Mouse (Mus musculus): ENCODE measurements around the gene Wnt5a. TPM values are rescaled to one million over a fixed set of nuclear protein-coding genes. Genes with fewer than 3 reads are reported as not detected.

The Wnt5a gene
- polyA plus RNA-seq, 1 experiment from 2014 or later = 199 TPM

DNA sequence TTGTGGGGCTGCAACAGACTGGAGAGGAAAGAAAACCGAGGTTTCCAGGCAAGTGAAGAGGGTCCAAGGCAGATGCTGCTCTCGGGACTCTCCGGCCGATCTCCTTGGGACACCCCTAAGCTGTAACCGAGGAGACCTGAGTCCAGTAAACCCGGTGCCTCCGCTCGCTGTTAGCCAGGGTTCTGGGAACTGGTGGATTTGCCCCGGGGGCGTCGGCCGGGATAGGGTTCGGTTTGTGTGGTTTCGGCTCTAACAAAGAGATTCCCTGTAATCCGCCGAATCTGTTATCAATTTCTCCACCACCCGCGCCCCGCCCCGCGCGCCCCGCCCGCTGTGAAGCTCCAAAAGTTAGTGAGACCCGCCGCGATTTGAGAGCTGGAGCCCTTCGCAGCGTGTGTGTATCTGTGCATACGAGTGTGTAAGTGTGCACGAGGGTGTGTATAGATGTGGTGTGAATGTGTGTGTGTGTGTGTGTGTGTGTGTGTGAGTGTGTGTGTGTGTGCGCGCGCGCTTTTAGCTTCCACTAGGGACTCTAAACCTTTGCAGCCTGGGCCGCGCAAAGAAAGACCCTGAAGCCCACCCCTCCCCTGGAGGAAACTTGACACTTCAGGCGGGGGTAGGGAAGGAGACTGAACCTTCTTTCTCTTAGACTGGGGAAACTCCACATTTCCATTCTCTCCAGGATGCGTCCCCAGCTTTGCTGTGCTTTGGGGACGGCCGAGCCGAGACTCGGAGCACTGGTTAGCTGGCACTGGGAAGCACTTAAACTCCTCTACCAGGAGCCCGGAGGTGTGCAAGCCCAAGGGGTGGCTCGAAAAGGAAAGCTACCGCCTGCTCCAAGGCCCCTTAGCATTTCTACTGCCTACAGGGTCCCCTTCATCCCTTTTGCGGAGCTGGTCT lies 5.1 kb downstream of the Wnt5a start:
- peak; percentile 52 for ATAC-seq (ENCODE audit: insufficient number of reproducible peaks, insufficient read depth, low FRiP score, low TSS enrichment, low read depth)
- peak overlapping the region; percentile 87 for H3K4me3 ChIP-seq (replicated peaks)
- no peaks in the 10 kb centered on the region for H3K9me3 ChIP-seq
- H3K4me1 ChIP-seq (replicated peaks) = peaks cover 32% of the 10 kb centered on the region
- no peaks in the 10 kb centered on the region for H3K27me3 ChIP-seq
- H3K9ac ChIP-seq (replicated peaks) = peak overlapping the region; percentile 99
- peaks cover 55% of the 10 kb centered on the region for H3K36me3 ChIP-seq
- H3K27ac ChIP-seq = peak overlapping the region; percentile 100
- under 1% methylated on average over 47 of the region's 47 CpGs for WGBS
- peak overlapping the region; percentile 91 for H3K4me2 ChIP-seq

DNA sequence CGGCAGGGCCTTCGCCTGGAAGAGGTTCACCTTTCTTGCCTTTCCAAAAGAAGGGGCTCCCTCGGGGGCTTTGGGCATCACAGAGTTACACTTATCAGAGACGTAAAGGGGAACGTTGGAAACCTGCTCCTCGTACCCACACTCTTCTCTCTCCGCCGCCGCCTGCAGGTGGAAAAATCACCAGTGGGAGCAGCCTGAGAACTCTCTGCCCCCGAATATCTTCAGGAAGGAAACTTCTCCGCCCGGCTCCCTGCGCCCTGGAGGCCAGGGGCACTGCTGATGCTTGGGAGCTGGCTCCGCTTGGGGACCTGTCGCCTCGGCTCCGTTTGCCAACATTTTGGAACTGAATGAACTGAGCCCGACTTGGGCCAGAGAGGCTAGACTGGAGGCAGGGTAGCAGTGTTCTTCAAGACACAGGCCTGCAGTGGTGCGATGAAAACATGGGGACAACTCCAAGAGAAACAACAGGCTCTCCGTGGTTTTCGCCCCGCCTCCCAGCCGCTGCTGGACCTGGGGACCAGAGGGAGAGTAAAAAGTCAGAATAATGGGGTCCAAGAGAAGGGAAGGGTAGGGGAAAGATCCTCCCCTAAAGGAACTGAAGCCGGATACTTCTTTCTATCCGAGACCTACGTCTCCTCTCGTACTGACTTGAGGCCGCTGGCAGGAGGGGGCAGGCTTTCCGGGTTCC lies 5.9 kb downstream of the Wnt5a start:
- ATAC-seq (ENCODE audit: insufficient number of reproducible peaks, insufficient read depth, low FRiP score, low TSS enrichment, low read depth) = no peak
- H3K27ac ChIP-seq = peak overlapping the region; percentile 100
- peak overlapping the region; percentile 91 for H3K4me2 ChIP-seq
- H3K4me3 ChIP-seq (replicated peaks) = peak overlapping the region; percentile 87
- peaks cover 39% of the 10 kb centered on the region for H3K4me1 ChIP-seq (replicated peaks)
- H3K9me3 ChIP-seq = no peaks in the 10 kb centered on the region
- peak overlapping the region; percentile 99 for H3K9ac ChIP-seq (replicated peaks)
- under 1% methylated on average over 29 of the region's 29 CpGs for WGBS
- peaks cover 62% of the 10 kb centered on the region for H3K36me3 ChIP-seq
- H3K27me3 ChIP-seq = no peaks in the 10 kb centered on the region

DNA sequence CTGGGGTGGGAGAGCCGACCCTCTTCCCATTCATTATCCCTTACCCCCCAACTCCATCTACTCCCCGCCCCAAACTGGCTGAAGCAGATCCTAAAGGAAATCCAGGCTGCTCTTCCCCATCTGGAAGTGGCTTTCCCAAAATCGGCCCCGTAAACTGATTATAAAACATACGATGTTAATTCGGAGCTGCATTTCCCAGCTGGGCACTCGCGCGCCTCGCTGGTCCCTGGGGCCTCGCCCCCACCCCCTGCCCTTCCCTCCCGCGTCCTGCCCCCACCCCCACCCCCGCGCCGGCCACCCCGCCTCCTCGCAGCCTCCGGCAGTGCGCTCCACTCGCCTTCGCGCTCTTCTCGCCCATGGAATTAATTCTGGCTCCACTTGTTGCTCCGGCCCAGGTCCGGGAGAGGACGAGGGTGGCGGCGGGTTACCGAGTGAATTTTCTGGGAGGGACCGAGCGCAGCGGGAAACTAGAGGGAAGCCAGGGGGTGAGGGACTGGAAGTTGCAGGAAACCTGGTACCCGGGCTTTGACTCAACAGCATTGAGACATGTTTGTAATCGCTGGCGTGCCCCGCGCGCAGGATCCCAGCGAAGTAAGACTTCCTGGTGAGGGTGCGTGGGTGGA lies 6.6 kb downstream of the Wnt5a start:
- Histone ChIP-seq H3K4me3 (replicated peaks) (peak overlapping the region; percentile 87), H3K9ac (replicated peaks) (peak overlapping the region; percentile 99), H3K27me3 (no peaks in the 10 kb centered on the region), H3K4me2 (peak overlapping the region; percentile 91), H3K36me3 (peaks cover 69% of the 10 kb centered on the region), H3K9me3 (no peaks in the 10 kb centered on the region), H3K4me1 (replicated peaks) (peaks cover 45% of the 10 kb centered on the region), H3K27ac (peak overlapping the region; percentile 100)
- ATAC-seq (ENCODE audit: insufficient number of reproducible peaks, insufficient read depth, low FRiP score, low TSS enrichment, low read depth) = no peak
- under 1% methylated on average over 38 of the region's 41 CpGs for WGBS

DNA sequence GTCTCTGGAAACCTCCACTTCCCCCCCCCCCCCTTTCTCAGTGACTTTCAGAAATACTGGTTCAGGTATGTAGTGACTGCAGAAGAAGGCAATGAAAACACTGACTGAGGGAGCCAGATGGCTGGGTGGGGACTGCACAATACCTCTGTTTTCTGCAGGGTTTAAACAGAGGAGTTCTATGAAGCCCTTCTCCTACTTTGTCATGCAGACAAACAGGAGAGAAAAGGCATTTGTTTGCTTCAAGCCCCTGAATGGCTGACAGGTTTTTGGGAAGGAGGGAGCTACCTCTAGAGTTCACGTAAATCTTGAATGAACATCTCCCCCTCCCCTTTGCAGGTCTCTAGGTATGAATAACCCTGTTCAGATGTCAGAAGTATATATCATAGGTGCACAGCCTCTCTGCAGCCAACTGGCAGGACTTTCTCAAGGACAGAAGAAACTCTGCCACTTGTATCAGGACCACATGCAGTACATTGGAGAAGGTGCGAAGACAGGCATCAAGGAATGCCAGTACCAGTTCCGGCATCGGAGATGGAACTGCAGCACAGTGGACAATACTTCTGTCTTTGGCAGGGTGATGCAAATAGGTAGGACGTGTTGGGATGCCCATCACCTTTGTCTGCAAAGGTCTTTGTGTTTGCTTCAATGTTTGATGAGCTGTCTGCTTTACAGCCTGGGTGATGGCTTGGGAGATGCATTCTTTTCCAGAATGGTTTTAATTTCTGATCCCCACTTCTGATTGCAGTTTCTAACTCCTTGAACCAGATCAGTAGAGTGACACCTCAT lies 8.4 kb downstream of the Wnt5a start:
- no peaks in the 10 kb centered on the region for H3K9me3 ChIP-seq
- 68% methylated on average over 5 of the region's 5 CpGs for WGBS
- H3K27me3 ChIP-seq = no peaks in the 10 kb centered on the region
- peak overlapping the region; percentile 62 for H3K27ac ChIP-seq
- H3K4me3 ChIP-seq (replicated peaks) = peak overlapping the region; percentile 87
- ATAC-seq (ENCODE audit: insufficient number of reproducible peaks, insufficient read depth, low FRiP score, low TSS enrichment, low read depth) = no peak
- peaks cover 87% of the 10 kb centered on the region for H3K36me3 ChIP-seq
- peaks cover 58% of the 10 kb centered on the region for H3K4me1 ChIP-seq (replicated peaks)
- H3K9ac ChIP-seq (replicated peaks) = peak overlapping the region; percentile 99
- H3K4me2 ChIP-seq = peak overlapping the region; percentile 91

DNA sequence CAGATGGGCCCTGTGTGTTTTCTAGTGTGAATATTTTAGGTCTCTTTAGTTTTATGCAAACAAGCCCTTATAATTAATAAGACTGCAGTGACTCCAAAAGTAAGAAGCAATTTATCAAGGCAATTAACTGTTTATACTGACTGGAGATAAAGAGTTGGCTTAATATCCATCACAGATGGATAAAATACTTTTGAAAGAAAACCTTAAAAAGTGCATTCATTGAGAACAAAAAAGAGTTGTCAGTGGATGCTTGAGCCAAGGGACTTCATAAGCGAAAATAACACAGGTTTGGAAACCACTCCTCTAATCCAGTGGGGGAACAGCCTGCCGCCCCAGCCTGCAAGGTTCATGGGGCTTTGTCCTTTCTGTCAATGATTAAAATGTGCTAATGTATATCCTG lies 9.6 kb downstream of the Wnt5a start:
- H3K27ac ChIP-seq = 0 out of 2 replicates have a peak overlapping the region, but pooled peaks have one; percentile 50
- H3K4me1 ChIP-seq (replicated peaks) = peaks cover 64% of the 10 kb centered on the region
- no peak for ATAC-seq (ENCODE audit: insufficient number of reproducible peaks, insufficient read depth, low FRiP score, low TSS enrichment, low read depth)
- H3K9me3 ChIP-seq = no peaks in the 10 kb centered on the region
- H3K4me3 ChIP-seq (replicated peaks) = peak overlapping the region; percentile 87
- WGBS = 44% methylated on average over 2 of the region's 2 CpGs
- H3K27me3 ChIP-seq = no peaks in the 10 kb centered on the region
- peak overlapping the region; percentile 91 for H3K4me2 ChIP-seq
- H3K36me3 ChIP-seq = peaks cover 88% of the 10 kb centered on the region
- H3K9ac ChIP-seq (replicated peaks) = peak overlapping the region; percentile 53

DNA sequence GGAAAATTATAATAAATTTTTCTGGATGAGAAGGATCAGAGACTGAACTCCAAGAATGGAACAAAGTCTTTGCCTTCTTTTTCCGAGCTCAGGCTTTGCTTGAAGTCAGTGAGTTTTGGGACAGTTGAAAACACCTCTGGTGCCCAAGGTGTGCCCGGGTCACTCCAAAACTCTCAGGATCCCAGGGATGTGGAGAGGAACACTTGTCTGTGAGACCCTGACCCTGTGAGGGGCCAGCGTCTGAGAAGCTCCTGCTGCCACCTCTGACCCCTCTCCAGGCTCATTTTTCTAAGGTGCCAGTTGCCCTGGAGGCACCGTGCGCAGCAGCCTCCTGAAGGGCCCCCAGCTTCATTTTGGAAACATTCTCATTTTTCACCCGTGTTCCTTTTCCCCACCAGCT lies 10.8 kb downstream of the Wnt5a start:
- peak overlapping the region; percentile 50; the same call in 1 of the 2 replicates for H3K27ac ChIP-seq
- peaks cover 69% of the 10 kb centered on the region for H3K4me1 ChIP-seq (replicated peaks)
- ATAC-seq (ENCODE audit: insufficient number of reproducible peaks, insufficient read depth, low FRiP score, low TSS enrichment, low read depth) = no peak
- H3K4me3 ChIP-seq (replicated peaks) = peak overlapping the region; percentile 87
- H3K36me3 ChIP-seq = peaks cover 93% of the 10 kb centered on the region
- no peaks in the 10 kb centered on the region for H3K9me3 ChIP-seq
- no peaks in the 10 kb centered on the region for H3K27me3 ChIP-seq
- H3K9ac ChIP-seq (replicated peaks) = peak overlapping the region; percentile 47; the same call in 1 of the 2 replicates
- H3K4me2 ChIP-seq = peak overlapping the region; percentile 91
- 52% methylated on average over 6 of the region's 6 CpGs for WGBS

DNA sequence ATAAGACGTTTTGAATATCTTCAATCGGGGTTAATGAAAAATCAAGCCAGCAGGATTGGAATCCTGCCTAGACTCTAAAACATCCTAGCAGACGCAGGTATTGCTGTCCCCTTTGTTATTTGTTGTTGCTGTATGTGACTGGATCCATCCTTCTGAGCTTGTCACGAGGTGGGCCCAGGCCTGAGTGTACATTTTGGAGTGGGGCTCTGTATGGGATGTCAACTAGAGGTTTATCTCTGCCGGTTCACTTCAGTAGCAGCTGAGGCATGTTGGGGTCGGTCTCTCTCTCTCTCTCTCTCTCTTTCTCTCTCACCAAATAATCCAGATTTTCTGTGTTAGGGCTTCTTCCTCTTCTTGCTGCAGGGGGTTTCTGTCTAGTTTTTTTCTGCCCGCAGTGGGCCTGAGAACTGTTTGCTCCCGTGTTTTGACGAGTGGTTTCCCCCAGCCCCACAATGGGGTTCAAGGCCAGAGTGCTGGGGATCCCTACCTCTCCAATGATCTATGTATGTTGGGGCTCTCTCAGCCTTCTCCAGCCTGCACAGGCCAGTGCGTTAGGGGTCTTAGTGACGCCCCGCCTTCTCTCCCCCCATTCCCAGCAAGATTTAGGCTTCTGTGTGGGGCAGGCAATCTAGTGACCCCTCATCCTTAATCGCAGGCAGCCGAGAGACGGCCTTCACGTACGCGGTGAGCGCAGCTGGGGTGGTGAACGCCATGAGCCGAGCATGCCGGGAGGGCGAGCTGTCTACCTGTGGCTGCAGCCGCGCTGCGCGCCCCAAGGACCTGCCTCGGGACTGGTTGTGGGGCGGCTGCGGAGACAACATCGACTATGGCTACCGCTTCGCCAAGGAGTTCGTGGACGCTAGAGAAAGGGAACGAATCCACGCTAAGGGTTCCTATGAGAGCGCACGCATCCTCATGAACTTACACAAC lies 13.3 kb downstream of the Wnt5a start:
- Histone ChIP-seq H3K27ac (peak overlapping the region; percentile 59; the same call in 1 of the 2 replicates), H3K4me3 (replicated peaks) (0 out of 2 replicates have a peak overlapping the region, but pooled peaks have one; percentile 3), H3K9ac (replicated peaks) (peak overlapping the region; percentile 40; the same call in 1 of the 2 replicates), H3K9me3 (no peaks in the 10 kb centered on the region), H3K4me2 (peak overlapping the region; percentile 17), H3K27me3 (no peaks in the 10 kb centered on the region), H3K36me3 (peaks cover 97% of the 10 kb centered on the region), H3K4me1 (replicated peaks) (peaks cover 59% of the 10 kb centered on the region)
- ATAC-seq (ENCODE audit: insufficient number of reproducible peaks, insufficient read depth, low FRiP score, low TSS enrichment, low read depth) = no peak
- WGBS = 73% methylated on average over 39 of the region's 39 CpGs

DNA sequence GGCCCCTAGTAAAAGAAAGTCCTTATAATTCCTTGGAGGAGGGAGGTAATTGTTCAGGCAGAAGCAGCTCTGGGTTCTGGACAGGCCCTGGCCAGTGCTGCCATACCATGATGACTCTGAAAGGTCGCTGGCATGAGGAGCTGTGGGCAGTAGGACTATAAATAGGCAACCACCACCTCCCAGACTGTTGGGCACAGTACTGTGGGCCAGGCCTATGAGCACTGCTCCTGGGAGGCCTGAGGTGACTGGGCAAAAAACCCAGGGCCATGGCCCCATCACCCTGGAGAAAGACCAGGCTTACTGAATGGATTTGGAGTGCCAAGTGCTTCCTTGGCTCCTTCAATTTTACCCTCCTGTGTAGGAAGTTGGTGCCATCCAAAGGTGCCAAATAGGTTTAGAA lies 16.6 kb downstream of the Wnt5a start:
- no peak for ATAC-seq (ENCODE audit: insufficient number of reproducible peaks, insufficient read depth, low FRiP score, low TSS enrichment, low read depth)
- Histone ChIP-seq H3K27ac (no peak overlapping the region), H3K36me3 (peaks cover 89% of the 10 kb centered on the region), H3K9me3 (no peaks in the 10 kb centered on the region), H3K4me2 (no peak overlapping the region), H3K4me3 (replicated peaks) (no peak overlapping the region), H3K27me3 (no peaks in the 10 kb centered on the region), H3K9ac (replicated peaks) (no peak overlapping the region), H3K4me1 (replicated peaks) (peaks cover 43% of the 10 kb centered on the region)
- WGBS = 85% methylated on average over 1 of the region's 1 CpGs

DNA sequence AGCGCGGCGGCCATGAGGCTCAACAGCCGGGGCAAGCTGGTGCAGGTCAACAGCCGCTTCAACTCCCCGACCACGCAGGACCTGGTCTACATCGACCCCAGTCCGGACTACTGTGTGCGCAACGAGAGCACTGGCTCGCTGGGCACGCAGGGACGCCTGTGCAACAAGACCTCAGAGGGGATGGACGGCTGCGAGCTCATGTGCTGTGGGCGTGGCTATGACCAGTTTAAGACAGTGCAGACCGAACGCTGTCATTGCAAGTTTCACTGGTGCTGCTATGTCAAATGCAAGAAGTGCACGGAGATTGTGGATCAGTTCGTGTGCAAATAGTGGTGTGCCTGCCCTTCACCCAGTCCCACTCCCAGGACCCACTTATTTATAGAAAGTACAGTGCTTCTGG lies 18.1 kb downstream of the Wnt5a start:
- H3K27ac ChIP-seq = peak overlapping the region; percentile 12; the same call in 1 of the 2 replicates
- H3K36me3 ChIP-seq = peaks cover 79% of the 10 kb centered on the region
- H3K9me3 ChIP-seq = no peaks in the 10 kb centered on the region
- H3K4me3 ChIP-seq (replicated peaks) = no peak overlapping the region
- H3K4me2 ChIP-seq = no peak overlapping the region
- no peak overlapping the region for H3K9ac ChIP-seq (replicated peaks)
- H3K4me1 ChIP-seq (replicated peaks) = peaks cover 39% of the 10 kb centered on the region
- WGBS = 78% methylated on average over 21 of the region's 21 CpGs
- H3K27me3 ChIP-seq = no peaks in the 10 kb centered on the region
- ATAC-seq (ENCODE audit: insufficient number of reproducible peaks, insufficient read depth, low FRiP score, low TSS enrichment, low read depth) = no peak

DNA sequence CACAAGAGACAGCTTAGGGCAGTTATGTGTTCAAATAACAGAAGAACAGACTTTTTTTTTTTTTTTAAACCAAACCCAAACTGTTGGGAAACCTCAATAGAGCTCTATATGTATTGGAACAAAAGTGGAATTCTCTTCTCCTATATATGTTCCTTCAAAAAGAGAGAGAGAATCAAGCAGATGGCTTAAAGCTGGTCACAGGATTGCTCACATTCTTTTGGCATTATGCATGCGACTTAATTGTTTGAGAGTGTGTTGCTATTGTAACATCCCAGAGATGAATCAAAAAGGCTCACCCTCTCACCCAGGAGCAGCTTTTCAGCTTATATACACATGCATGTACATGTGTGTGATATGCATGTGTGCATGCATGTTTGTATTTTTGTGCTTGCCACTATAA lies 21.0 kb downstream of the Wnt5a start:
- no peaks in the 10 kb centered on the region for H3K9me3 ChIP-seq
- peak overlapping the region; percentile 45; the same call in 1 of the 2 replicates for H3K27ac ChIP-seq
- H3K4me2 ChIP-seq = no peak overlapping the region
- no peak overlapping the region for H3K9ac ChIP-seq (replicated peaks)
- no peaks in the 10 kb centered on the region for H3K27me3 ChIP-seq
- ATAC-seq (ENCODE audit: insufficient number of reproducible peaks, insufficient read depth, low FRiP score, low TSS enrichment, low read depth) = no peak
- peaks cover 35% of the 10 kb centered on the region for H3K4me1 ChIP-seq (replicated peaks)
- no peak overlapping the region for H3K4me3 ChIP-seq (replicated peaks)
- WGBS = 69% methylated on average over 1 of the region's 1 CpGs
- peaks cover 64% of the 10 kb centered on the region for H3K36me3 ChIP-seq

All from limb, embryonic 12.5 days (tissue).